Mouse (Mus musculus) liver, embryonic 12.5 days (tissue): ENCODE results near the gene Akap13. TPM values are rescaled to one million over a fixed set of nuclear protein-coding genes. Genes with fewer than 3 reads are reported as not detected.

ENCODE experiments used
- microRNA-seq: library from miRNA; unstranded; fragments of <30 nt; microRNA quantifications from one replicate; pipeline ENCODE4, GENCODE M21; 2017
- polyA plus RNA-seq: library from polyadenylated mRNA; unstranded; fragments of >200 nt; fragmentation: Nextera tagmentation; extraction: Ambion mirVana; gene quantifications from 2 replicates; pipeline ENCODE4 v1.2.1, GENCODE M21; 2016

Akap13 gene
- polyA plus RNA-seq, 1 experiment from 2014 or later: 37.9 TPM

Small RNAs within 50 kb of the gene (microRNA-seq; reads per million reads assigned to microRNA genes)
- gene Gm23251: not detected

Other genes starting within 250 kb of the Akap13 start
- gene Sv2b, start 146.3 kb upstream of the Akap13 start, polyA plus RNA-seq: 0.02 and 0.05 TPM in 2 replicates